Mouse (Mus musculus) ES-E14 (cell line): ENCODE data around the gene Lbhd1. TPM values are rescaled to one million over a fixed set of nuclear protein-coding genes. Genes with fewer than 3 reads are reported as not detected.

Experiments
- DNase-seq: peaks from one replicate; pipeline ENCODE4 v3.0.0-alpha.2; 2013; ENCODE audit warnings: low read depth, low spot score
- H3K27ac ChIP-seq: 2 replicates; pipeline ENCODE4 v1.5.1; 2012; ENCODE audit warnings: low read depth, mild to moderate bottlenecking, low read length, moderate library complexity, mixed read lengths; ENCODE audit not compliant: poor library complexity, insufficient read depth, severe bottlenecking
- H3K36me3 ChIP-seq: 2 replicates; pipeline ENCODE4 v1.6.1; 2012; ENCODE audit warnings: mild to moderate bottlenecking, low read length, moderate library complexity, mixed read lengths; ENCODE audit not compliant: control insufficient read depth, poor library complexity, insufficient read depth, severe bottlenecking
- H3K4me1 ChIP-seq, 2 experiments: fragments of 150-350 bp in 1 of 2; sonication (generic) in 1 of 2; 2 replicates each; pipeline ENCODE4 v1.6.1; 2012; ENCODE audit warnings: low read length in 2 of 2, mild to moderate bottlenecking in 1 of 2, mixed read lengths in 1 of 2; ENCODE audit not compliant: control insufficient read depth in 2 of 2, insufficient read depth in 2 of 2, poor library complexity in 1 of 2
- H3K4me3 ChIP-seq, 2 experiments: fragments of 150-350 bp in 1 of 2; sonication (generic) in 1 of 2; 2 replicates each; pipeline ENCODE4 v1.5.1; 2012; ENCODE audit warnings: low read length in 2 of 2, low read depth in 1 of 2, mild to moderate bottlenecking in 1 of 2, mixed read lengths in 1 of 2; ENCODE audit not compliant: insufficient read depth in 1 of 2, poor library complexity in 1 of 2, severe bottlenecking in 1 of 2
- H3K9ac ChIP-seq: 2 replicates; pipeline ENCODE4 v1.6.1; 2012; ENCODE audit warnings: low read depth, mild to moderate bottlenecking, low read length, mixed read lengths; ENCODE audit not compliant: poor library complexity, insufficient read depth, severe bottlenecking
- H3K9me3 ChIP-seq: fragments of 150-350 bp; sonication (generic); 2 replicates; pipeline ENCODE4 v1.6.1; 2012; ENCODE audit warnings: low read depth, mild to moderate bottlenecking, low read length; ENCODE audit not compliant: control insufficient read depth, insufficient read depth
- CHD2 ChIP-seq: IDR thresholded peaks from 2 replicates; pipeline ENCODE4 v1.6.1; 2014; ENCODE audit warnings: mild to moderate bottlenecking, low read depth, low read length, inconsistent platforms
- HCFC1 ChIP-seq: IDR thresholded peaks from 2 replicates; pipeline ENCODE4 v1.6.1; 2012; ENCODE audit warnings: low read length, inconsistent platforms, borderline replicate concordance; ENCODE audit not compliant: insufficient read depth
- MAFK ChIP-seq: IDR thresholded peaks from 2 replicates; pipeline ENCODE4 v1.6.1; 2014; ENCODE audit warnings: mild to moderate bottlenecking, low read depth, low read length, inconsistent platforms; ENCODE audit not compliant: insufficient read depth
- ZC3H11A ChIP-seq: IDR thresholded peaks from 2 replicates; pipeline ENCODE4 v1.6.1; 2012; ENCODE audit warnings: low read depth, mild to moderate bottlenecking, inconsistent platforms, low read length, borderline replicate concordance
- ZNF384 ChIP-seq: IDR thresholded peaks from 2 replicates; pipeline ENCODE4 v1.6.1; 2012; ENCODE audit warnings: low read depth, low read length, inconsistent platforms
- in situ Hi-C, 2 experiments: fragments of 600-800 bp; cut with MboI; formaldehyde crosslinking; loops; one replicate each; pipeline ENCODE4 v1.15.1; 2025; ENCODE audit warnings: low sequenced_read_pairs in 2 of 2, inconsistent platforms in 1 of 2; ENCODE audit not compliant: unreplicated experiment in 2 of 2
- total RNA-seq: library from RNA; depleted of rRNA; stranded (reverse); fragments of 300-350 nt; gene quantifications from 2 replicates; pipeline ENCODE4 v1.2.3, GENCODE M21; 2012

Lbhd1 gene
- total RNA-seq, 1 experiment: 14.3 TPM

- no peaks in the 10 kb centered on the region for H3K9me3 ChIP-seq
- H3K27ac ChIP-seq: no peak overlapping the region
- H3K4me1 ChIP-seq: peaks cover 0 to 3% of the 10 kb centered on the region in 2 experiments; a peak in 1 of 4 replicates
- no peak overlapping the region for H3K4me3 ChIP-seq
- no peak overlapping the region for H3K9ac ChIP-seq
- H3K36me3 ChIP-seq: peaks cover 18% of the 10 kb centered on the region
- no peak for DNase-seq
- TF ChIP-seq ZNF384 (no peak), CHD2 (no peak), MAFK (no peak), HCFC1 (no peak), ZC3H11A (no peak)
- in situ Hi-C loops: loop anchor here in 1 of 2 experiments (25.0 kb wide), 1 partner anchor 1693 kb away; the partner anchor contains the start of genes Ddb1 and Tkfc
These were observed 35.5 kb downstream of the Lbhd1 start for GRCm38 (mm10) chr19:8919000-8919399.

DNA sequence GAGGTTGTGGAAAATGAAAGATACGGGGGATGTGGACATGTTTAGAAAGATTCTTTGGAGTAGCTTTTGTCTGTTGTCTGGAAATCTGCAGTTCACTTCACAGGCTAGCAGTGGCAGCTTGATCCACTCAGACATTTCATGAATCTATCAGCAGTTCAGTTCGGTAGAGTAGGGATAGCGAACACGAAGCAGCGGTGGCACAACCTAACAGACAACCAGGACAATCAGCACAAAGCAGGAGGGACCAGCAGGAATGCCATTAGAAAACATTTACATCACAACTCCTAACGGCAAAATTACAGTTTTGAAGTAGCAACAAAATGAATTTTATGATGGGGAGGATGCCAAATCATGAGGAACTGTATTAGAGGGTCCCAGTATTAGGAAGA lies 36.1 kb downstream of the Lbhd1 start:
- H3K9ac ChIP-seq: peak overlapping the region; percentile 64; the same call in 1 of the 2 replicates
- peak overlapping the region; percentile 94 to 96; a peak in 3 of 4 replicates for H3K4me3 ChIP-seq
- H3K27ac ChIP-seq: no peak overlapping the region; the same call in 1 of the 2 replicates
- in situ Hi-C loops: loop anchor here in 1 of 2 experiments (25.0 kb wide), 1 partner anchor 1693 kb away; the partner anchor contains the start of genes Ddb1 and Tkfc
- peaks cover 0 to 3% of the 10 kb centered on the region in 2 experiments; a peak in 1 of 4 replicates for H3K4me1 ChIP-seq
- no peaks in the 10 kb centered on the region for H3K9me3 ChIP-seq
- peaks cover 11% of the 10 kb centered on the region for H3K36me3 ChIP-seq
- DNase-seq: no peak
- no peak for TF ChIP-seq MAFK
- 0 out of 2 replicates have a peak, but pooled peaks have one; percentile 0 for TF ChIP-seq ZC3H11A

- peak; percentile 89 for DNase-seq
- Histone ChIP-seq H3K4me1 (peaks cover 0 to 3% of the 10 kb centered on the region in 2 experiments; a peak in 1 of 4 replicates), H3K9ac (peak within 1 kb of the TSS; percentile 88), H3K9me3 (no peaks in the 10 kb centered on the region), H3K27ac (peak within 1 kb of the TSS; percentile 68), H3K4me3 (peak within 1 kb of the TSS; percentile 94 to 96), H3K36me3 (peaks cover 6% of the 10 kb centered on the region)
- in situ Hi-C loops: loop anchor here in 1 of 2 experiments (25.0 kb wide), 1 partner anchor 1692 kb away; the partner anchor contains the start of genes Ddb1 and Tkfc
- TF ChIP-seq HCFC1 (no peak), CHD2 (no peak), ZNF384 (no peak), ZC3H11A (no peak), MAFK (no peak)
These were observed 36.7 kb downstream of the Lbhd1 start, which contains the start of gene B3gat3 for GRCm38 (mm10) chr19:8920073-8920736. Gene B3gat3 (plus strand): TSS chr19:8920374.

DNA sequence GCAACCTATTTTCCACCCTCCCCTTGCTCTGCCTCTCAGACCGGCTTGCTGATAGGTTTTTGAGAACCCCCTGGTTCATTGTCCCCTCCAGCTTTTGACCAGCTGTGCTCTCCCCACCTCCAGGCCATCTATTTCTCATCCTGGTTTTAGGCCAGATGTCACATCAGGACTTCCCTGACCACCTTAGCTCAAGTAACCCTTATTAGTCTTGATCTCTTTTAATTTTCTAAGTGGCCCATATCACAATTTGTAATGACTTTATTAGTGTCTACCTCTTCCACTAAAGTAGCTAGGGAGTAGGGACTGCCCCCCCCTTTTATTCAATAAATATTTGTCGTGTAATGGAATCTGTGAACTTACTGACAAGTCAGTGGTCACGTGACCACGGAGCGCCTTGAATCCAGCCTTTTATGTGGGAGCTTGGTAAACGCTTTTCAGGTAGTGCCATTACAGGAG lies 37.3 kb downstream of the Lbhd1 start:
- Histone ChIP-seq H3K36me3 (no peaks in the 10 kb centered on the region; the same call in 1 of the 2 replicates), H3K27ac (peak overlapping the region; percentile 68; the same call in 1 of the 2 replicates), H3K4me3 (peak overlapping the region; percentile 94 to 96), H3K4me1 (peaks cover 0 to 3% of the 10 kb centered on the region in 2 experiments; a peak in 1 of 4 replicates), H3K9me3 (no peaks in the 10 kb centered on the region), H3K9ac (peak overlapping the region; percentile 88)
- in situ Hi-C loops: loop anchor here in 1 of 2 experiments (25.0 kb wide), 1 partner anchor 1691 kb away; the partner anchor contains the start of genes Ddb1 and Tkfc
- TF ChIP-seq ZC3H11A (0 out of 2 replicates have a peak, but pooled peaks have one; percentile 1), CHD2 (no peak), MAFK (no peak)
- DNase-seq: no peak
